Mouse (Mus musculus): Measurements from ENCODE around the gene Uqcr11. TPM values are rescaled to one million over a fixed set of nuclear protein-coding genes. Genes with fewer than 3 reads are reported as not detected.

Gene Uqcr11
- polyA plus RNA-seq, 2 experiments: 707 to 718 TPM

GRCm38 (mm10) chr10:80389185-80389708, 17.4 kb downstream of the Uqcr11 start:
- DNase-seq (ENCODE audit: low spot score) (no peak), ATAC-seq (ENCODE audit: low FRiP score, low read depth) (no peak)
- 64% methylated on average over 4 of the region's 4 CpGs for WGBS
- Histone ChIP-seq H3K27me3 (ENCODE audit: control insufficient read depth, insufficient read depth, low read length) (no peaks in the 10 kb centered on the region), H3K4me1 (ENCODE audit: control insufficient read depth, insufficient read depth, low read length) (peaks cover 22% of the 10 kb centered on the region), H3K4me2 (replicated peaks; ENCODE audit: low read depth, low read length, severe bottlenecking) (no peak overlapping the region), H3K36me3 (ENCODE audit: control insufficient read depth, insufficient read depth, low read length) (peaks cover 44% of the 10 kb centered on the region), H3K4me3 (replicated peaks; ENCODE audit: low read length) (no peak overlapping the region), H3K9me3 (ENCODE audit: control insufficient read depth, low read length) (no peaks in the 10 kb centered on the region), H3K27ac (replicated peaks; ENCODE audit: low read depth, low read length) (no peak overlapping the region), H3K9ac (ENCODE audit: low read depth, low read length, severe bottlenecking) (no peak overlapping the region)
- no peak for TF ChIP-seq POLR2A (IDR thresholded peaks at IDR 0.05; ENCODE audit: borderline replicate concordance, extremely low read depth, insufficient read depth, insufficient read length)

GRCm38 (mm10) chr10:80388731-80389130, 17.9 kb downstream of the Uqcr11 start:
- no peak for ATAC-seq (ENCODE audit: low FRiP score, low read depth)
- Histone ChIP-seq H3K36me3 (ENCODE audit: control insufficient read depth, insufficient read depth, low read length) (peaks cover 42% of the 10 kb centered on the region), H3K9me3 (ENCODE audit: control insufficient read depth, low read length) (no peaks in the 10 kb centered on the region), H3K4me1 (ENCODE audit: control insufficient read depth, insufficient read depth, low read length) (peaks cover 23% of the 10 kb centered on the region), H3K4me3 (replicated peaks; ENCODE audit: low read length) (no peak overlapping the region), H3K27ac (replicated peaks; ENCODE audit: low read depth, low read length) (no peak overlapping the region), H3K9ac (ENCODE audit: low read depth, low read length, severe bottlenecking) (no peak overlapping the region), H3K4me2 (replicated peaks; ENCODE audit: low read depth, low read length, severe bottlenecking) (no peak overlapping the region), H3K27me3 (ENCODE audit: control insufficient read depth, insufficient read depth, low read length) (no peaks in the 10 kb centered on the region)
- no peak for DNase-seq (ENCODE audit: low spot score)
- 11% methylated on average over 2 of the region's 2 CpGs for WGBS
- no peak for TF ChIP-seq POLR2A (IDR thresholded peaks at IDR 0.05; ENCODE audit: borderline replicate concordance, extremely low read depth, insufficient read depth, insufficient read length)

GRCm38 (mm10) chr10:80387522-80387959, 19.1 kb downstream of the Uqcr11 start, which contains the start of gene Mex3d:
Gene Mex3d (minus strand): TSS chr10:80387659.
- DNase-seq (ENCODE audit: low spot score) (peak; percentile 84), ATAC-seq (ENCODE audit: low FRiP score, low read depth) (peak; percentile 74)
- H3K27me3 ChIP-seq (ENCODE audit: control insufficient read depth, insufficient read depth, low read length): no peaks in the 10 kb centered on the region
- H3K4me1 ChIP-seq (ENCODE audit: control insufficient read depth, insufficient read depth, low read length): peaks cover 23% of the 10 kb centered on the region
- no peaks in the 10 kb centered on the region for H3K9me3 ChIP-seq (ENCODE audit: control insufficient read depth, low read length)
- H3K27ac ChIP-seq (replicated peaks; ENCODE audit: low read depth, low read length): peak within 1 kb of the TSS; percentile 87
- peak within 1 kb of the TSS; percentile 89 for H3K9ac ChIP-seq (ENCODE audit: low read depth, low read length, severe bottlenecking)
- peak within 1 kb of the TSS; percentile 87 for H3K4me3 ChIP-seq (replicated peaks; ENCODE audit: low read length)
- H3K36me3 ChIP-seq (ENCODE audit: control insufficient read depth, insufficient read depth, low read length): peaks cover 41% of the 10 kb centered on the region
- peak within 1 kb of the TSS; percentile 91 for H3K4me2 ChIP-seq (replicated peaks; ENCODE audit: low read depth, low read length, severe bottlenecking)
- TF ChIP-seq POLR2A (IDR thresholded peaks at IDR 0.05; ENCODE audit: borderline replicate concordance, extremely low read depth, insufficient read depth, insufficient read length): peak; percentile 84
- 0% methylated on average over 6 of the region's 61 CpGs for WGBS

- peak overlapping the region; percentile 89 for H3K9ac ChIP-seq (ENCODE audit: low read depth, low read length, severe bottlenecking)
- TF ChIP-seq POLR2A (IDR thresholded peaks at IDR 0.05; ENCODE audit: borderline replicate concordance, extremely low read depth, insufficient read depth, insufficient read length): no peak
- H3K9me3 ChIP-seq (ENCODE audit: control insufficient read depth, low read length): no peaks in the 10 kb centered on the region
- H3K27me3 ChIP-seq (ENCODE audit: control insufficient read depth, insufficient read depth, low read length): no peaks in the 10 kb centered on the region
- H3K4me3 ChIP-seq (replicated peaks; ENCODE audit: low read length): peak overlapping the region; percentile 87
- H3K4me2 ChIP-seq (replicated peaks; ENCODE audit: low read depth, low read length, severe bottlenecking): peak overlapping the region; percentile 90
- peak overlapping the region; percentile 87 for H3K27ac ChIP-seq (replicated peaks; ENCODE audit: low read depth, low read length)
- ATAC-seq (ENCODE audit: low FRiP score, low read depth) (no peak), DNase-seq (ENCODE audit: low spot score) (no peak)
- peaks cover 23% of the 10 kb centered on the region for H3K4me1 ChIP-seq (ENCODE audit: control insufficient read depth, insufficient read depth, low read length)
- H3K36me3 ChIP-seq (ENCODE audit: control insufficient read depth, insufficient read depth, low read length): peaks cover 41% of the 10 kb centered on the region
- 0% methylated on average over 36 of the region's 94 CpGs for WGBS
Observed at GRCm38 (mm10) chr10:80386735-80387471, 19.7 kb downstream of the Uqcr11 start.

- H3K27me3 ChIP-seq (ENCODE audit: control insufficient read depth, insufficient read depth, low read length): no peaks in the 10 kb centered on the region
- DNase-seq (ENCODE audit: low spot score): peak; percentile 64
- H3K36me3 ChIP-seq (ENCODE audit: control insufficient read depth, insufficient read depth, low read length): peaks cover 41% of the 10 kb centered on the region
Observed at GRCm38 (mm10) chr10:80385811-80386734, 20.6 kb downstream of the Uqcr11 start.

More at GRCm38 (mm10) chr10:80385811-80386734, 20.6 kb downstream of the Uqcr11 start:
- WGBS: 1% methylated on average over 31 of the region's 34 CpGs
- Histone ChIP-seq H3K4me1 (ENCODE audit: control insufficient read depth, insufficient read depth, low read length) (peaks cover 23% of the 10 kb centered on the region), H3K27ac (replicated peaks; ENCODE audit: low read depth, low read length) (peak overlapping the region; percentile 87), H3K9ac (ENCODE audit: low read depth, low read length, severe bottlenecking) (peak overlapping the region; percentile 89), H3K9me3 (ENCODE audit: control insufficient read depth, low read length) (no peaks in the 10 kb centered on the region), H3K4me2 (replicated peaks; ENCODE audit: low read depth, low read length, severe bottlenecking) (peak overlapping the region; percentile 90), H3K4me3 (replicated peaks; ENCODE audit: low read length) (peak overlapping the region; percentile 87)
- ATAC-seq (ENCODE audit: low FRiP score, low read depth): peak; percentile 45
- TF ChIP-seq POLR2A (IDR thresholded peaks at IDR 0.05; ENCODE audit: borderline replicate concordance, extremely low read depth, insufficient read depth, insufficient read length): 0 out of 2 replicates have a peak, but pooled peaks have one; percentile 12
